Mouse (Mus musculus) cerebellum, postnatal 36 days (tissue): ENCODE data around the gene Sh3pxd2a.

Experiments used
- DNase-seq, 2 experiments: peaks; one replicate each; pipeline ENCODE4 v3.0.0; 2021 to 2022; ENCODE audit warnings: mixed read lengths in 2 of 2

Sh3pxd2a gene

DNA sequence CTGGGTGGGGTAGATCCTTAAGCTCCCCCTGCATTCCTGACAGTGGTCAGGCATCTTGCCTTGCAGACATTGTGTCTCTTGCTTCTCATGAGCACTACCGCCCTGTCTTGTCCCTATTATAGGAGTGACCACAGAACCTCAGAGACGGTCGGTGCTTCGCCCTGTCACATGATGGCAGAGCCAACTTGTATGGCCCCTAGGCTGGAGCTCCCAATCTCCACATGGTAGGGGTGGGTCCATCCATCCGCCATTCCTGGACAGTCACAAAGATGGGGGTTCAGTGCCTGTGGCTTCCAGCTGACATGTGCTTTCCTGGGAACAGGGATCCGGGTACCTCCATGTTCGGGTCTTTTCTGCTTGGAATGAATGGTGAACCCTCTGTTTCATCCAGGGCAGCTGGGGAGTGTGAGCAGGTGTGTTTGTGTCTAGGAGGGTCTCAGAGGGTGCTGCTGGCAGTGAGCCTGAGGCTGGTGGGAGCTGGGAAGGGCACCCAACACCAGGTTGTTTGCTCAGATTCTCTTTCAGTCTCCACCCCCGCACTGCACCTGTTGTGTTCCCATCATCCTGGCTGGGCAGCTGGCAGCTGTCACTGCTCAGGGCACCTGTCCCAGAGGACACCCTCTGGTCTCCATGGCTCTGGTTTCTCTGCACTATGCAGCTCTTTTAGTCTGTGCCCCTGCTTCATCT is 241.9 kb downstream of the Sh3pxd2a start:
- DNase-seq = peak; percentile 80 to 82

DNA sequence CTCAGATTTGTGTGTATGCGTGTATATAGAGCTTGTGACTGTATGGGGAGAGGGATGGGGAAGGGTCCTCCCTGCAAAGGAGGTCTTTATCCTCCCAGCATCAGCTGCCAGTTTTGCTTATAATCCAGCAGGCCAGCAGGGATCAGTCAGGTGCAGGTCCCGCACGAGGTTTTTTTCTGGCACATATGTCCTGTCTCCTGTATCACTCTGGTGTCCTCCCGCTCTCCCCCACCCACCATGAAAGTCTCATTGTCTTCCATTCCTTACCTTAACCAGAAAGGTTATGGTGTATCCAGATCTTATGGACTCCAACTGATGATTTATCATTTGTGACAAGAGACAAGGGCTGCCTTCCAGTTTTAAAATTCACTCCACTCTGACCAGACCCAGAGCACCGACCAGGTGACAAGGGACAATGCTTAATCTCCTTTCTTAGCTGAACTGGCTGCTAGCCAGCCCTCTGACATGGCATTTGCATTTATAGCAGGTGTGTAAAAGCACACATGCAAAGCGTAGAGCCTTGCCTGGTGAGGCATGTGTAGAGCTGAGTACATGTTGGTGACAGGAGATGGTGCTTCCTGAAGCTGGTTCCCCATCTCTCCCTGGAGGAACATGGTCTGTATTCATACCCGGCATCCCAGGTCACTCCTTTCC is 242.6 kb downstream of the Sh3pxd2a start:
- peak in 1 of 2 experiments; percentile 53 for DNase-seq

DNA sequence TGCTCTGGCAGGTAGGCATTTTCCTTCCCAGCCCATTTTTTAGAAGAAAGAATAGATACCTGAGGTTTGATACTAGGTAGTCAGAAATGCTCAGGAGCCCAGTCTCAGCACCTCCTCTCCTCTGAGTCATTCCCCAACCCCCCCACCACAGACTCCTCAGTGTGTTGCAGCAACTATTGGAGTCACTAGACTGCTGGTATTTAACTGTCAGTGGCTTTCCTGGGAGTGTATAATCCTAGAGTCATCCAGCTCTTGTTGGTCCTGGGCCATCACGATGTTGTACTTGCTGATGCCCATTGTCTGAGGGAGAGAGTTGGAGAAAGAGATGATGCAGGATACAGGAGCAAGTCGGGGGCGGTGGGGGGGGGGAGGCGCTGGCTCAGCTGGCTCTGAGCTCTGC is 243.2 kb downstream of the Sh3pxd2a start:
- DNase-seq = no peak

DNA sequence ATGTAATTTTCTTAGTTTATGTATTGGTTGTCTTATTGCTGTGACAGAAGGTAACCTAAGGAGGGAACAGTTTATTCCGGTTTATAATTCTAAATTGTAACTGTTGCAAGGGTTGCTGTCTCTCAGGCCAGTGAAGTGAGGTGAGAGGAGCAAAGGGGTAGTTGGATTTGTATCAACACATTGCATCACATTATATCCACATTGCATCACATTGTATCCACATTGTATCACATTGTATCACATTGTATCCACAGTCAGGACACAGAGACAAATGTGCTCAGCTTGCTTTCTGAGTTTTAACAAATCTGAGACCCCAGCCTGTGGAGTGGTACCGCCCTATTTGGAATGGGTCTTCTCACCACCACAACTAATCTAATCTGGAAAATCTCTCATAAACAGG is 244.0 kb downstream of the Sh3pxd2a start:
- DNase-seq = no peak

DNA sequence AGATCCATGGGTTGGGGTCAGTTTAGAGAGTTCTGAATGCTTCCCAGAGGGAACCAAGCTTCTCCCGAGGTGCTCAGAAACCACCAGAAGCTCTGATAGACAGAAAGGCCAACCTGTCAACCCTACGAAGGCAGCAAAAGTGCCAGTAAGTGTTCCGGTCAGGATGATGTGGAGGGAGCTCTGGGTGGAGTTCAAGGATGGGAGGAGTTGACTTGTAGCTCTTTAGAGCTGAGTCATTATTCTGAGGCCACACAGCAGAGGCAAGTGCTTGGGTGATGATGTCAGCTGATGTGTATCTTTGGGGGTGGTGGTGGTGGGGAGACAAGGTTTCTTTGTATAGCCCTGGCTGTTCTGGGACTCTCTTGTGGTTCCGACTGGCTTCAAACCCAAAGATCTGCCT is 244.6 kb downstream of the Sh3pxd2a start:
- no peak for DNase-seq

DNA sequence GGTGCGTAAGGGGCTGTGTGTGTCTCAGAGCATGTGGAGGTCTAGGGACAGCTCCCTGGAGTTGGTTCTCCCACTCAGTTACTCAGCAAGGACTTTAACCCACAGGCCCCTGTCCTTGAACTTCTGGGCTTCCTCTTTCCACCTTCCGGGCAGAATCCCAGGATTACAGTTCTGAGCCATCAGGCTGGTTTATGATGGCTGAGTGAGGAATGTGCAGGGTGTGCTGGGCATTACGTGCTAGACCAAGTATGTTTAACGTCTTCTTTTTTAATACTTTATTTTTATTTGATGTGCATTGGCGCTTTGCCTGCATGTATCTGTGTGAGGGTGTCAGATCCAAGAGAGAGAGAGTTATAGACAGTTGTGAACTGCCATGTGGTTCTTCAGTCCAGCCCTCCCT is 247.4 kb downstream of the Sh3pxd2a start:
- DNase-seq = no peak

DNA sequence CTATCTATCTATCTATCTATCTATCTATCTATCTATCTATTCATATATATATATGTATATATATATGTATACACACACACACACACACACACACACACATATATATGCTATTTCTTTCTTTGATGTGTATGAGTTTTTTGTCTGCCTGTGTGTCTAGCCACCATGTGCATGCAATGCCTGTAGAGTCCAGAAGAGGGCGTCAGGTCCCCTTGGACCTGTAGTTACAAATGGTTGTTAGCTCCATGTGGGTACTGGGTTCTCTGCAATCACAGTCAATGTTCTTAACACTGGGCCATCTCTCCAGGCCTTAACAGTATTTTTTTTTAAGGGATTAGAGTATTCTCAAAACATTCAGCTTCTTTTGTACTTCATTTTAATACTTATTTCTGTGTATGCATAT is 250.7 kb downstream of the Sh3pxd2a start:
- DNase-seq = peak in 1 of 2 experiments; percentile 39

DNA sequence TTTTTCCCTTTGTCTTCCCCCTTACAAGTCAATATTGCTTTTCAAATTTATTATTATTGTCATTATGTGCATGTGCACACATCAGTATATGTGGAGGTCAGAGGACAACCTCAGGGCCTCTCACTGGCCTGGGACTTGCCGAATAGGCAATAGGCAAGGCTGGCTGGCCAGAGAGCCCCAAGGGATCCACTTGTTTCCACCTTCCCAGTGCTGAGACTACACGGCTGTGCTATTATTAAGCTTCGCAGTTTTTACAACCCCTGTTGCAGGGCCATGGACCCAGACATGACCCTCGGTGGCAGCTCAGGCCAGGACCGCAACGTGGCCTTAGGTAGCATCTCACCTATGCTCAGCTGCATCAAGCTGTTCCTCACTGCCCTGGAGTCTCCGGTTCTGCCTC is 251.8 kb downstream of the Sh3pxd2a start:
- peak in 1 of 2 experiments; percentile 46 for DNase-seq

DNA sequence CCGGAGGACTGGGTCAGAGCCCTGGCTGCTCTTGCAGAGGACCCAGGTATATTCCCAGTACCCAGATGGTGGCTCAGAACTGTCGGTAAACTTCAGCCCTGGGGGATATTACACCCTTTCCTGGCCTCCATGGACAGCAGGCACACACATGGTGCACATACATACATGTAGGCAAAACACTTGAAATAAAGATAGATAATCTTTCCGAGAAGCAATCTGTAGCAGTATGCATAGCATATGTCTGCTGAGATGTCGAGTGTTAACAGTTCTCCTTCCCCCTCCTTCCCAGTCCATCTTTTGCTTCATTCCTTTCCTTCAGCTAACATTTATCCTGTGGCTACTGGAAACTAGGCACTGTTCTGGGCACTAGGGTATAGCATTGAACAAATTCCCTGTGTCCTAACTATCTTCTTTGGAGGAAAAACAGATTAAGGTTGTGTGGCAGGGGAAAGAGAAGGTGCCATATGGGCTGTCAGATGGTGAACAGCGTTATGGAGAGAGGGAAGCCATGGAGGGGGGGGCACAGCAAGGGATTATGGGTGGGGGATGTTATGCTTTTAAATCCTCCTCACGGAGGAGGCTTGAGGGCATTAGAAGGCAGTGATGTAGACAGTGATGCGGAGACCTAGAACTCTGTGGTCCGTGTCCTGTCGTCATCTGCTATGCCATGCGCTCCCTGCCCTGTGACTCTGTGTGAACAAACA is 252.4 kb downstream of the Sh3pxd2a start:
- peak; percentile 80 to 82 for DNase-seq

DNA sequence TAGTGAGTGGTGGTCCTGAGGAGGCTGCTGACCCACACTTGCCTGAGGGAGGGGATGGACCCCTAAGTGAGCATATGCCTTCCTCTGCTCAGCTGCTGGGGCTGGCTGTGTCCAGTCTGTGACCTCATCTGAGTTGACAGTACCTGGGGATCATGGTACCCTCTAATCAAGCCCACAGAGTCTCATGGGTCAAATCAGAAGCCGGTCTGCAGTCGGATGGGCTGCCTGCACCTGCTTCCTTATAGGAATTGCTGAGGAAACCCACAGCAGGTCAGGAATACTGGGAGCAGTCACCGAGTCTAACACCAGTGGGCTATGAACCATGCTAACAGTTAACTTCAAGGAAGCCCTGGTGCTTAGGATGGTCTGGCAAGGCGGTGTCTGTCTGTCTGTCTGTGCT is 253.8 kb downstream of the Sh3pxd2a start:
- no peak for DNase-seq
